Mouse (Mus musculus) liver, postnatal 0 days (tissue): Measurements from ENCODE around the gene Serpina3m.
"Not testable (repeated sequence)": the region's sequence is repeated elsewhere in the genome, so short reads cannot be mapped to it uniquely, and the experiment has no call there.

Experiments used
- CTCF ChIP-seq: sonication (generic); IDR thresholded peaks from 2 replicates; pipeline ENCODE4 v1.5.1; 2016; ENCODE audit warnings: antibody characterized with exemption, low read depth
- EP300 ChIP-seq: IDR thresholded peaks from 2 replicates; pipeline ENCODE4 v1.6.1; 2016; ENCODE audit warnings: antibody characterized with exemption, low read depth, mild to moderate bottlenecking

- not testable (repeated sequence) for TF ChIP-seq CTCF, EP300
These were observed 38.9 kb downstream of the Serpina3m start for GRCm38 (mm10) chr12:104377179-104377578.
